Mouse (Mus musculus): ENCODE measurements at regions not wholly inside any gene's neighbourhood (a gene's known extent, or its start where the extent isn't known, plus 50 kb on each side); places are given as distances from the start of the nearest gene placed in this dataset.

GRCm38 (mm10) chr14:61986203-61986602 is 306.2 kb upstream of the Rnaseh2b start:
- TF ChIP-seq CTCF (IDR thresholded peaks at IDR 0.05; ENCODE audit: low read depth) (no peak), EP300 (optimal IDR thresholded peaks at IDR 0.05) (no peak)

Measured in stomach, postnatal 0 days (tissue).